ENCODE assay signal across 9 mouse cellular contexts in genomic region chr10:117416636-117417469, GRCm38 (mm10). TPM values are rescaled to one million over a fixed set of nuclear protein-coding genes. Genes with fewer than 3 reads are reported as not detected.
DNase-seq lines count a peak whose midpoint lies in the region; ATAC-seq and TF ChIP-seq lines count a peak whose summit lies in the region.
"Had no signal": no experiment of that assay in that cellular context is flagged by ENCODE, and none has a peak within 500 bp of the region (broad histone marks: within the 10 kb centered on the region; RNA-seq: fewer than 3 reads in every experiment).

No protein-coding gene starts in this region.

- no peaks in the 10 kb centered on the region for H3K27me3 ChIP-seq in lung, postnatal 0 days (replicated peaks; ENCODE audit: insufficient read depth, low read length)
- H3K27me3 ChIP-seq in forebrain, embryonic 13.5 days: peaks cover 2% of the 10 kb centered on the region; the same call in 1 of the 2 replicates
- peaks cover 6% of the 10 kb centered on the region; the same call in 1 of the 2 replicates for H3K27me3 ChIP-seq in limb, embryonic 15.5 days
- no peaks in the 10 kb centered on the region for H3K27me3 ChIP-seq in stomach, embryonic 14.5 days (ENCODE audit: control insufficient read depth, insufficient read depth, low read length)

- peak overlapping the region; percentile 53 for H3K4me2 ChIP-seq in lung, postnatal 0 days (replicated peaks; ENCODE audit: low read depth, low read length)
- peak overlapping the region; percentile 52 for H3K4me2 ChIP-seq in forebrain, embryonic 13.5 days
- H3K4me2 ChIP-seq in limb, embryonic 15.5 days: peak overlapping the region; percentile 50
- H3K4me2 ChIP-seq in stomach, embryonic 14.5 days (replicated peaks; ENCODE audit: low read depth, low read length): peak overlapping the region; percentile 44

- TF ChIP-seq EP300 in lung, postnatal 0 days (IDR thresholded peaks at IDR 0.05): no peak

- no peak for ATAC-seq in lung, postnatal 0 days
- ATAC-seq in forebrain, embryonic 13.5 days: no peak
- no peak for ATAC-seq in limb, embryonic 15.5 days (ENCODE audit: insufficient number of reproducible peaks, low FRiP score, low TSS enrichment, low read depth)
- no peak for ATAC-seq in stomach, embryonic 14.5 days (ENCODE audit: insufficient number of reproducible peaks, insufficient read depth, low FRiP score, low read depth)

- H3K36me3 ChIP-seq in lung, postnatal 0 days (ENCODE audit: insufficient read depth, low read length): no peaks in the 10 kb centered on the region
- no peaks in the 10 kb centered on the region for H3K36me3 ChIP-seq in forebrain, embryonic 13.5 days (ENCODE audit: poor library complexity, severe bottlenecking)
- no peaks in the 10 kb centered on the region for H3K36me3 ChIP-seq in limb, embryonic 15.5 days
- H3K36me3 ChIP-seq in stomach, embryonic 14.5 days (ENCODE audit: control insufficient read depth, insufficient read depth, low read length): no peaks in the 10 kb centered on the region

- 0 out of 2 replicates have a peak, but pooled peaks cover 2% of the 10 kb centered on the region for H3K4me1 ChIP-seq in lung, postnatal 0 days (ENCODE audit: insufficient read depth, low read depth, low read length)
- peaks cover 29% of the 10 kb centered on the region for H3K4me1 ChIP-seq in forebrain, embryonic 13.5 days
- peaks cover 12% of the 10 kb centered on the region for H3K4me1 ChIP-seq in limb, embryonic 15.5 days
- peaks cover 3% of the 10 kb centered on the region; the same call in 1 of the 2 replicates for H3K4me1 ChIP-seq in stomach, embryonic 14.5 days (ENCODE audit: control insufficient read depth, insufficient read depth, low read length)

- intact Hi-C loops in left cerebral cortex, postnatal 14 days (cut with DNase I): loop anchor here (5.0 kb wide), 1 partner anchor 40 kb away; no protein-coding TSS in a partner anchor

- no peak overlapping the region for H3K4me3 ChIP-seq in lung, postnatal 0 days (ENCODE audit: low read depth, low read length)
- H3K4me3 ChIP-seq in forebrain, embryonic 13.5 days: no peak overlapping the region
- H3K4me3 ChIP-seq in limb, embryonic 15.5 days: no peak overlapping the region; the same call in 1 of the 2 replicates
- no peak overlapping the region for H3K4me3 ChIP-seq in stomach, embryonic 14.5 days (ENCODE audit: low read depth, low read length)

- H3K9me3 ChIP-seq in lung, postnatal 0 days (ENCODE audit: low read length): no peaks in the 10 kb centered on the region
- no peaks in the 10 kb centered on the region for H3K9me3 ChIP-seq in forebrain, embryonic 13.5 days (replicated peaks)
- no peaks in the 10 kb centered on the region for H3K9me3 ChIP-seq in limb, embryonic 15.5 days
- H3K9me3 ChIP-seq in stomach, embryonic 14.5 days (ENCODE audit: control insufficient read depth, low read depth, low read length): no peaks in the 10 kb centered on the region

- no peak overlapping the region for H3K27ac ChIP-seq in lung, postnatal 0 days (ENCODE audit: low read length)
- peak overlapping the region; percentile 70 for H3K27ac ChIP-seq in forebrain, embryonic 13.5 days
- no peak overlapping the region for H3K27ac ChIP-seq in limb, embryonic 15.5 days
- no peak overlapping the region for H3K27ac ChIP-seq in stomach, embryonic 14.5 days (ENCODE audit: low read length)

- no peak for TF ChIP-seq CTCF in lung, postnatal 0 days (IDR thresholded peaks at IDR 0.05)

- no peak for DNase-seq in lung, postnatal 0 days (ENCODE audit: low spot score)
- DNase-seq in lung, postnatal 4 days: no peak
- DNase-seq in c-Kit-positive CD71-positive TER-119-positive erythroid progenitor cells, embryonic 14.5 days (ENCODE audit: low spot score): no peak
- DNase-seq in urinary bladder, adult 18-20 months (ENCODE audit: low spot score in 2 of 2): no peak
- no peak for DNase-seq in left cerebral cortex, postnatal 14 days (ENCODE audit: low spot score in 2 of 2)
- DNase-seq: left cerebral cortex, postnatal 4 days had no signal

- WGBS in lung, postnatal 0 days: 82% methylated on average over 16 of the region's 16 CpGs
- WGBS in forebrain, embryonic 13.5 days: 85% methylated on average over 16 of the region's 16 CpGs
- WGBS in limb, embryonic 15.5 days: 86% methylated on average over 16 of the region's 16 CpGs
- WGBS in stomach, embryonic 14.5 days: 80% methylated on average over 16 of the region's 16 CpGs

- H3K9ac ChIP-seq in lung, postnatal 0 days (replicated peaks; ENCODE audit: low read depth): no peak overlapping the region
- no peak overlapping the region; the same call in 1 of the 2 replicates for H3K9ac ChIP-seq in forebrain, embryonic 13.5 days
- H3K9ac ChIP-seq in limb, embryonic 15.5 days: no peak overlapping the region
- H3K9ac ChIP-seq in stomach, embryonic 14.5 days (replicated peaks; ENCODE audit: low read depth, low read length): no peak overlapping the region

RNA-seq across cellular contexts. Expression of gene Cpsf6, which starts 37.0 kb away (rescaled TPM):
- 61.0 and 67.6 TPM in 2 replicates for polyA plus RNA-seq in lung, postnatal 0 days (2015; fragmentation: Nextera tagmentation; extraction: Ambion mirVana)
- 242 and 248 TPM in 2 replicates for polyA plus RNA-seq in forebrain, embryonic 13.5 days (2015; fragmentation: Nextera tagmentation; extraction: Ambion mirVana)
- 125 TPM in 2 replicates for polyA plus RNA-seq in limb, embryonic 15.5 days (2015; fragmentation: Nextera tagmentation; extraction: Ambion mirVana)
- polyA plus RNA-seq in stomach, embryonic 14.5 days (2014; fragmentation: Nextera tagmentation; extraction: Ambion mirVana): 173 and 185 TPM in 2 replicates
- total RNA-seq in left cerebral cortex, postnatal 14 days (2021): 100 to 1,000 TPM; 102 TPM
